Mouse (Mus musculus) midbrain, postnatal 0 days (tissue): ENCODE measurements at regions not wholly inside any gene's neighbourhood (a gene's known extent, or its start where the extent isn't known, plus 50 kb on each side); places are given as distances from the start of the nearest gene placed in this dataset.

ENCODE experiments used
- ATAC-seq: fragments of 200-750 bp; cut with Nextera tagmentation; 2 replicates; pipeline ENCODE4 v1.8.0; 2017; ENCODE audit warnings: moderate number of reproducible peaks, mild to moderate bottlenecking, moderate TSS enrichment, moderate library complexity; ENCODE audit not compliant: low FRiP score
- DNase-seq: peaks from one replicate; pipeline ENCODE4 v3.0.0-alpha.2; 2015; ENCODE audit warnings: low spot score
- H3K27ac ChIP-seq: fragments of 300-500 bp; sonication (generic); 2 replicates; pipeline ENCODE4 v1.5.1; 2014; ENCODE audit warnings: low read depth, mild to moderate bottlenecking, low read length, mixed read lengths
- H3K27me3 ChIP-seq: fragments of 300-500 bp; sonication (generic); 2 replicates; pipeline ENCODE4 v1.6.1; 2014; ENCODE audit warnings: low read length, control low read depth, mixed read lengths; ENCODE audit not compliant: insufficient read depth
- H3K36me3 ChIP-seq: fragments of 300-500 bp; sonication (generic); 2 replicates; pipeline ENCODE4 v1.6.1; 2014; ENCODE audit warnings: low read length, control low read depth, mixed read lengths; ENCODE audit not compliant: insufficient read depth
- H3K4me1 ChIP-seq: fragments of 300-500 bp; sonication (generic); 2 replicates; pipeline ENCODE4 v1.6.1; 2014; ENCODE audit warnings: mild to moderate bottlenecking, control low read depth, antibody characterized with exemption, low read length, mixed read lengths; ENCODE audit not compliant: insufficient read depth
- H3K4me2 ChIP-seq: fragments of 300-500 bp; sonication (generic); 2 replicates; pipeline ENCODE4 v1.6.1; 2014; ENCODE audit warnings: low read depth, mild to moderate bottlenecking, low read length, mixed read lengths; ENCODE audit not compliant: poor library complexity, severe bottlenecking
- H3K4me3 ChIP-seq: fragments of 300-500 bp; sonication (generic); 2 replicates; pipeline ENCODE4 v1.5.1; 2014; ENCODE audit warnings: low read depth, mild to moderate bottlenecking, low read length, moderate library complexity
- H3K9ac ChIP-seq: fragments of 300-500 bp; sonication (generic); replicated peaks from 2 replicates; pipeline ENCODE4 v1.6.1; 2014; ENCODE audit warnings: mild to moderate bottlenecking, low read length, moderate library complexity, mixed read lengths; ENCODE audit not compliant: poor library complexity, severe bottlenecking
- H3K9me3 ChIP-seq: fragments of 300-500 bp; sonication (generic); 2 replicates; pipeline ENCODE4 v1.6.1; 2016; ENCODE audit warnings: low read length, control low read depth
- CTCF ChIP-seq: IDR thresholded peaks from 2 replicates; pipeline ENCODE4 v1.5.1; 2016; ENCODE audit warnings: antibody characterized with exemption, mild to moderate bottlenecking
- WGBS: fragments of 180-500 bp; shearing (Covaris S2); extraction: QIAGEN DNeasy Blood & Tissue Kit; methylation state at CpG from one replicate; pipeline ENCODE4 v1.1.7; 2014; 5-methylcytosine and 5-hydroxymethylcytosine counted together

GRCm38 (mm10) chr7:72474751-72475150 is 168.3 kb upstream of the Mctp2 start:
- H3K4me1 ChIP-seq: no peaks in the 10 kb centered on the region
- WGBS: 45% methylated on average over 4 of the region's 4 CpGs
- no peak overlapping the region for H3K27ac ChIP-seq
- no peak for ATAC-seq
- no peaks in the 10 kb centered on the region for H3K27me3 ChIP-seq
- H3K9ac ChIP-seq: no peak overlapping the region
- DNase-seq: no peak
- H3K4me2 ChIP-seq: no peak overlapping the region
- no peaks in the 10 kb centered on the region for H3K9me3 ChIP-seq
- no peak overlapping the region for H3K4me3 ChIP-seq
- TF ChIP-seq CTCF: no peak
- no peaks in the 10 kb centered on the region for H3K36me3 ChIP-seq

GRCm38 (mm10) chr7:72478936-72479335 is 172.5 kb upstream of the Mctp2 start:
- no peaks in the 10 kb centered on the region for H3K36me3 ChIP-seq
- H3K4me1 ChIP-seq: no peaks in the 10 kb centered on the region
- no peaks in the 10 kb centered on the region for H3K27me3 ChIP-seq
- ATAC-seq: no peak
- H3K4me2 ChIP-seq: no peak overlapping the region
- WGBS: 73% methylated on average over 1 of the region's 1 CpGs
- no peak overlapping the region for H3K4me3 ChIP-seq
- no peak overlapping the region for H3K27ac ChIP-seq
- no peak for TF ChIP-seq CTCF
- H3K9me3 ChIP-seq: no peaks in the 10 kb centered on the region
- H3K9ac ChIP-seq: no peak overlapping the region
- no peak for DNase-seq

GRCm38 (mm10) chr7:72481275-72481674 is 174.9 kb upstream of the Mctp2 start:
- Histone ChIP-seq H3K4me2 (no peak overlapping the region), H3K4me3 (no peak overlapping the region), H3K27ac (no peak overlapping the region), H3K9me3 (no peaks in the 10 kb centered on the region), H3K36me3 (no peaks in the 10 kb centered on the region), H3K4me1 (no peaks in the 10 kb centered on the region), H3K27me3 (no peaks in the 10 kb centered on the region), H3K9ac (no peak overlapping the region)
- ATAC-seq (no peak), DNase-seq (no peak)
- 93% methylated on average over 2 of the region's 2 CpGs for WGBS
- TF ChIP-seq CTCF: no peak

- no peak overlapping the region for H3K4me2 ChIP-seq
- ATAC-seq (no peak), DNase-seq (no peak)
- H3K27ac ChIP-seq: no peak overlapping the region
- no peak for TF ChIP-seq CTCF
- no peaks in the 10 kb centered on the region for H3K9me3 ChIP-seq
- H3K4me1 ChIP-seq: no peaks in the 10 kb centered on the region
- no peaks in the 10 kb centered on the region for H3K36me3 ChIP-seq
- H3K27me3 ChIP-seq: no peaks in the 10 kb centered on the region
- H3K9ac ChIP-seq: no peak overlapping the region
- H3K4me3 ChIP-seq: no peak overlapping the region
Observed at GRCm38 (mm10) chr7:72490161-72490560, 183.8 kb upstream of the Mctp2 start.

GRCm38 (mm10) chr7:72493292-72493691 is 186.9 kb upstream of the Mctp2 start:
- ATAC-seq (no peak), DNase-seq (no peak)
- no peaks in the 10 kb centered on the region for H3K9me3 ChIP-seq
- H3K9ac ChIP-seq: no peak overlapping the region
- TF ChIP-seq CTCF: no peak
- H3K27me3 ChIP-seq: no peaks in the 10 kb centered on the region
- H3K27ac ChIP-seq: no peak overlapping the region
- no peak overlapping the region for H3K4me2 ChIP-seq
- no peaks in the 10 kb centered on the region for H3K36me3 ChIP-seq
- no peak overlapping the region for H3K4me3 ChIP-seq
- no peaks in the 10 kb centered on the region for H3K4me1 ChIP-seq

GRCm38 (mm10) chr7:72496933-72497631 is 190.7 kb upstream of the Mctp2 start:
- H3K4me2 ChIP-seq: no peak overlapping the region
- no peak overlapping the region for H3K27ac ChIP-seq
- no peak overlapping the region for H3K4me3 ChIP-seq
- no peak for ATAC-seq
- H3K36me3 ChIP-seq: no peaks in the 10 kb centered on the region
- TF ChIP-seq CTCF: no peak
- WGBS: 45% methylated on average over 7 of the region's 7 CpGs
- no peaks in the 10 kb centered on the region for H3K27me3 ChIP-seq
- DNase-seq: no peak
- no peaks in the 10 kb centered on the region for H3K4me1 ChIP-seq
- H3K9ac ChIP-seq: no peak overlapping the region
- H3K9me3 ChIP-seq: no peaks in the 10 kb centered on the region
